Mouse (Mus musculus) thymus, adult 2 months (tissue): ENCODE data around the gene Slc9a3r1. TPM values are rescaled to one million over a fixed set of nuclear protein-coding genes. Genes with fewer than 3 reads are reported as not detected.

Source experiments
- DNase-seq: peaks from one replicate; pipeline ENCODE4 v3.0.0; 2021
- H3K27ac ChIP-seq: fragments of 200-500 bp; 2 replicates; pipeline ENCODE4 v1.5.1; 2012; ENCODE audit warnings: low read length, control low read depth; ENCODE audit not compliant: control insufficient read depth, insufficient read depth
- H3K27me3 ChIP-seq: fragments of 200-500 bp; 2 replicates; pipeline ENCODE4 v1.6.1; 2012; ENCODE audit warnings: mild to moderate bottlenecking, low read length, moderate library complexity, mixed read lengths; ENCODE audit not compliant: control insufficient read depth, insufficient read depth
- H3K36me3 ChIP-seq: fragments of 200-500 bp; 2 replicates; pipeline ENCODE4 v1.6.1; 2012; ENCODE audit warnings: mild to moderate bottlenecking, low read length, moderate library complexity; ENCODE audit not compliant: control insufficient read depth, insufficient read depth
- H3K4me1 ChIP-seq: fragments of 200-500 bp; replicated peaks from 2 replicates; pipeline ENCODE4 v1.6.1; 2012; ENCODE audit warnings: low read length; ENCODE audit not compliant: control insufficient read depth, insufficient read depth
- H3K4me3 ChIP-seq: fragments of 200-500 bp; 2 replicates; pipeline ENCODE4 v1.5.1; 2012; ENCODE audit warnings: mild to moderate bottlenecking, low read length, control low read depth, moderate library complexity; ENCODE audit not compliant: control insufficient read depth, insufficient read depth
- CTCF ChIP-seq: fragments of 200-500 bp; IDR thresholded peaks from 2 replicates; pipeline ENCODE4 v1.5.1; 2012; ENCODE audit warnings: mild to moderate bottlenecking, control low read depth, low read length, moderate library complexity, borderline replicate concordance; ENCODE audit not compliant: control insufficient read depth, poor library complexity, insufficient read depth; ENCODE audit errors: extremely low read depth
- POLR2A ChIP-seq: fragments of 200-500 bp; IDR thresholded peaks from 2 replicates; pipeline ENCODE4 v1.6.1; 2012; ENCODE audit warnings: mild to moderate bottlenecking, low read length, control low read depth, moderate library complexity; ENCODE audit not compliant: control insufficient read depth, poor library complexity, insufficient read depth; ENCODE audit errors: extremely low read depth
- WGBS: fragments of 180-500 bp; shearing (Covaris S2); methylation state at CpG from one replicate; pipeline ENCODE4 v1.1.7; 2018; 5-methylcytosine and 5-hydroxymethylcytosine counted together
- polyA plus RNA-seq: library from polyadenylated mRNA; depleted of rRNA; stranded (reverse); fragments of >200 nt; gene quantifications from 2 replicates; pipeline ENCODE4 v1.2.3, GENCODE M21; 2012

Slc9a3r1 gene
- polyA plus RNA-seq, 1 experiment: 207 TPM

DNA sequence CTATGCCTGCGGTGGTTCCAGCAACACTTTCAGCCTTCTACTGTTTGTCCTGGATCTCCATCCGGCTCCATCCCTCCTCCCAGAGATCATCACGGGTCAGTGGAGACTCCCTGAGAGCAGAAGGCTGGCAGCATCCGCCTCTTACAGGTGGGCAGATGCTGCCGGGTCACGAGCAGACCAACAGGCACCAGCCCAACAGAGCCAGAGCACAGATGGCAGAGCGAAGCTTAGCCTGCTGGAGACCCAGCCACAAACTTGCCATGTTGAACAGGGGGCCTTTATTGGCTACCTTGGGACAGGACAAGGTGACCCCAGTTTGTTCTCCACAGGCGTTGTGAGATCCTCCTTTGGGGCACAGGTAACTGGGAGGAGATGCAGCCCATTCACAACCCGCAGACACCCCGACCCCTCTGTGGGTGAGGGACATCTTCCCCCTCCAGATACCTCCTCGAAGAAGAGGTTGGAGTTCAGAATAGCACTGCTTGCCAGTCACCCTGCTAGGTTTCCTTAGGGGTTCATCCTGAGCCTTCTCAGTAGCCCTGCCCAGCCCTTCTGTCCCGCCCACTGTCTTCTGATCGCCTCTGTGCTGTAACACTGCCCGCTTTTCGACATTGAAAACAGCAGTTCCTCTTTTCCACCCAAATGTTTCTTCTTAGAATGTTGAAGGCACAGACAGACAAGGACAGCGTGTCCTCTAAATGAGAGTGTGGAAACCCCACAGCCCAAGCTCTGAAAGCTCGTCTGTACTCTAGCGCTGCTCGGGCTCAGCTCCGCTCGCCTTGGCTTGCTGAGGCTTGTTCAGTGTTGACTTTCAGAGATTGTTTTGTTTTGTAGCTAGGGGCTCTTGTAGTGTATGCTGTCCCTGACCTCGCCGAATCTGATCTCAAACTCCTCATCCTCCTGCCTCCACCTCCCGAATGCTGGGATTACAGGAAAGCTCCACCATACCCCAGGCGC, 45.9 kb downstream of the Slc9a3r1 start:
- 79% methylated on average over 25 of the region's 25 CpGs for WGBS
- Histone ChIP-seq H3K27ac (no peak overlapping the region), H3K36me3 (0 out of 2 replicates have a peak, but pooled peaks cover 6% of the 10 kb centered on the region), H3K4me1 (peaks cover 16% of the 10 kb centered on the region), H3K4me3 (no peak overlapping the region), H3K27me3 (no peaks in the 10 kb centered on the region)
- no peak for DNase-seq
- TF ChIP-seq POLR2A: no peak
- TF ChIP-seq CTCF: no peak

DNA sequence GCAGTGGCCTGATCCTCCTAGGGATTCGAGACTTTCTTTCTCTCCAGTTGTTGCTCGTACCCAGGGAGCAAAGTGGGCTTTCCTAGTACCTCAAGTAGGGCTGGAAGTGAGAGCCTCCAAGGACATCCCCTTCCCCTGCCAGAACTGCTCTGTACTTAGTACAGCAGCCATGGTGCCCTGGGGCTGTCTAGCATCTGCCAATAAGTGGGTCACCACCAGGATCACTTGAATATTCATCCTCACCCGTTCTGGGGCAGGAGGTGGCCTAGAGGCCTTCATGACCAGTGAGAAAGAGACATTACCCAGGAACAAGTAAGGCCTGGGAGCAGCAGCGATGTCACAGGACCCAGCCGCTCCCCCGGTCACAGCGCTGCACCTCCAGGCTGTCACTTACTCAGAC, 46.8 kb downstream of the Slc9a3r1 start:
- H3K36me3 ChIP-seq: 0 out of 2 replicates have a peak, but pooled peaks cover 6% of the 10 kb centered on the region
- H3K27me3 ChIP-seq: no peaks in the 10 kb centered on the region
- TF ChIP-seq CTCF: no peak
- TF ChIP-seq POLR2A: no peak
- H3K4me3 ChIP-seq: no peak overlapping the region
- H3K4me1 ChIP-seq: peaks cover 16% of the 10 kb centered on the region
- DNase-seq: no peak
- no peak overlapping the region for H3K27ac ChIP-seq
- 95% methylated on average over 7 of the region's 7 CpGs for WGBS

DNA sequence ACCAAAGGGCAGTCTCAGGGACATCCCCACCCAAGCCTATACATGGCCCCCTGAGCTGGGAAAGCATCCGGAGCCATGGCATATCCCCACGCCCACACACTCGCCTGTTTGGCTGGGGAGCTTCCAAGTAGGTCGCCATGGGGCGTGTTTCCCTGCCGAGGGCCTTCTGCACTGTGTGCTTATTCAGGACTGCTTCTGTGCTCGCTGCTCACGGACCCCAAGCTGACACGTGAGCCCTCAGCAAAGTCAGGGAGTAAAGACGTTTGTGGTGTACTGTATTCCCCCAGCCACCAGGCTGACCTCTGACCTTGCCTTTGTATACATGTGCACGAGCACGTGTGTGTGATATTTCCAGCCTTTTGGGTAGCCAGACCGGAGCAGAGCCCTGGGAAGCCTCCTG, 49.0 kb downstream of the Slc9a3r1 start:
- H3K27ac ChIP-seq: no peak overlapping the region
- WGBS: 93% methylated on average over 13 of the region's 13 CpGs

DNA sequence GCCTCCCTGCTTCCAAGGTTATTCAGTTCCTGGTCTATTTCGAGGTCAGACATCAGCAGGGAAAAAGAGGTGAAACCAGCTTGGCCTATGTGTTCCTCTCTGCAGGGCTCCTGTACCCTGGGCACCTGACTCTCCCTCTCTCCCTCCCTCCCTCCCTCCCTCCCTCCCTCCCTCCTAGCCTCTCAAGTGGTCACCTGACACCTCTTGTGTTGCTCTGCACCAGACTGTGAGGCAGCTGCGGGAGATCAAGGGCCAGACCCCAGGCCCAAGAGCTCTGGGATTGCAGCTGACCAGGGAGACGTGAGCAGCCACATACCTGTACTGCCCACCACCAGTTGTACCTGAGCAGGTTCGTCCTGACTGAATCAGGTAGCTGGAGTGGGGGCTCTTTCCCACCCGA, 52.0 kb downstream of the Slc9a3r1 start:
- H3K27ac ChIP-seq: no peak overlapping the region
- 89% methylated on average over 5 of the region's 5 CpGs for WGBS

More for the DNA sequence above, 49.0 kb downstream of the Slc9a3r1 start:
- Histone ChIP-seq H3K4me3 (no peak overlapping the region), H3K4me1 (peaks cover 16% of the 10 kb centered on the region), H3K36me3 (no peaks in the 10 kb centered on the region), H3K27me3 (no peaks in the 10 kb centered on the region)
- TF ChIP-seq CTCF (no peak), POLR2A (no peak)
- no peak for DNase-seq

DNA sequence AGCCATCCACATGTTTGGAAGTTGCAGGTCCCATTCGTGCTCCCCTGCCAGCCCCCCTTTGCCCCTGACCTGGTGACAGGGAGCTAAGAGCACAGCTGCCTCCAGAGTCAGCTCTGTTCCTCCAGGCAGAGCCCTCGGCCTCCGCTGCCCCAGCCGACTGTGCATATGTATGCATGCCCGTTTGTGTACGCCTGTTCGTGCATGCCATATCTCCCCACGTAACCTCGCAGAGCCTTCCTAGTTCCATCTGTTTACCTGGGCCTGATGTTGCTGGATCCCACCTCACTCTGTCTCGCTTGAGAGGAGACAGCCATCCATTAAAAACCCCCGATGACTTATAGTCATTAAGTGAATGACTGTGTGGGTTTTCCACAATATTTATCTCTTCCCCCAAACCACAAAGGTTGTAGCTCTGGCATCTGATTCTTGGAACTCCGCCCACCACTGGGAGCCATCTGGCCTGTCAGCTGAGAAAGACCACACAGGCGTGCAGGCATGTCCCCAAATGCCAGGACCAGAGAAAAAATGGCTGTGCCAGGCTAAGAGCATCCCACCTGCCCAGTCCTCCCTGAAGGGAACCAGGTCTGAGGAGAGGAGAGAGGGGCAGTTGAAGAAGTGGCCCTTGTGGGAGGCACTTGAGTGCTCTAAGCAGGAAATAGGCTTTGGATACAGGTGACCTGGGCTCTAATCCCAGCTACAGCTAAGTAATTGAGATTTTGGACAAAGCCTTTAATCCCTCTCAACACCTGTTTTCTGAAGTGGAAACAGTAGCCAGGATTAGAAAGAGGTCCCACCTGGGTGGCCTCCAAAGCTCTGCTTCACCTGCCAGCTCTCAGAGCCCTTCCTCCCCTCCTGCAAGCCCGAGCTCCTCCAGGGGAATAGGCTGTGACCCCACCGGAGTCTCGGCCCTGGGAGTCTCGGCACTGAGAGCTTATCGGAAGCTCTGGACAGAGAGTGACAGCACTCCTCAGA, 54.6 kb downstream of the Slc9a3r1 start:
- WGBS: 47% methylated on average over 18 of the region's 18 CpGs
- H3K36me3 ChIP-seq: no peaks in the 10 kb centered on the region
- no peak overlapping the region for H3K4me3 ChIP-seq
- peaks cover 4% of the 10 kb centered on the region for H3K4me1 ChIP-seq
- TF ChIP-seq POLR2A (no peak), CTCF (no peak)
- no peak overlapping the region for H3K27ac ChIP-seq
- no peaks in the 10 kb centered on the region for H3K27me3 ChIP-seq
- DNase-seq: no peak

More for the DNA sequence above, 52.0 kb downstream of the Slc9a3r1 start:
- TF ChIP-seq POLR2A (no peak), CTCF (no peak)
- H3K36me3 ChIP-seq: no peaks in the 10 kb centered on the region
- H3K4me1 ChIP-seq: peaks cover 11% of the 10 kb centered on the region
- no peak for DNase-seq
- H3K4me3 ChIP-seq: no peak overlapping the region
- no peaks in the 10 kb centered on the region for H3K27me3 ChIP-seq

DNA sequence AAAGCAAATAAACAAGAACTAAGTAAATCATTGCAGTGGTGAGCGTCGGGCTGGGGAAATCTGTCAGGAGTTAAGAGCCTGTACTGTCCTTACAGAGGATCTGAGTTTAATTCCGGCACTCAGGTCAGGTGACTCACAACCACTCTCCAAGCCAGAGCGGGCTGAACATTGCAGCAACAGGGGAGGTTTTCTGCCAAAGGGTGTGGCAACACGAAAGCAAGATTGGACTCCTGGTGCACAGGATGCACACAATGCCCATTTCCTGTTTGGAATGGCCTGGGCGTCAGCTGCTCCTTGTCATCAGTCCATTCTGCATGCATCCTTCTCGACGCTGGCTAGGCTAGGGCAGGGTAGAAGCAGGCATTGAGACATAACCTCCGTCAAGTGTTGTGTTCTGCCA, 56.1 kb downstream of the Slc9a3r1 start:
- Histone ChIP-seq H3K27me3 (no peaks in the 10 kb centered on the region), H3K27ac (no peak overlapping the region), H3K4me3 (no peak overlapping the region), H3K4me1 (peaks cover 20% of the 10 kb centered on the region), H3K36me3 (no peaks in the 10 kb centered on the region)
- DNase-seq: no peak
- TF ChIP-seq POLR2A: no peak
- TF ChIP-seq CTCF: no peak
- WGBS: 92% methylated on average over 9 of the region's 9 CpGs
